Mouse (Mus musculus) embryonic facial prominence, embryonic 11.5 days (tissue): ENCODE results near the gene Brsk2. TPM values are rescaled to one million over a fixed set of nuclear protein-coding genes. Genes with fewer than 3 reads are reported as not detected.

Experiments used
- ATAC-seq: fragments of 200-750 bp; cut with Nextera tagmentation; replicated peaks from 2 replicates; pipeline ENCODE4 v1.8.0; 2017; ENCODE audit warnings: low read depth; ENCODE audit not compliant: insufficient number of reproducible peaks, low FRiP score, low TSS enrichment
- DNase-seq: peaks from one replicate; pipeline ENCODE4 v3.0.0-alpha.2; 2015; ENCODE audit warnings: low spot score
- H3K27ac ChIP-seq: fragments of 300-500 bp; sonication (generic); replicated peaks from 2 replicates; pipeline ENCODE4 v1.5.1; 2014; ENCODE audit warnings: mild to moderate bottlenecking, low read depth, low read length, control low read depth
- H3K27me3 ChIP-seq: fragments of 300-500 bp; sonication (generic); 2 replicates; pipeline ENCODE4 v1.6.1; 2014; ENCODE audit warnings: mild to moderate bottlenecking, low read length, moderate library complexity, mixed read lengths; ENCODE audit not compliant: control insufficient read depth, insufficient read depth
- H3K36me3 ChIP-seq: fragments of 300-500 bp; sonication (generic); replicated peaks from 2 replicates; pipeline ENCODE4 v1.6.1; 2014; ENCODE audit warnings: low read depth, mild to moderate bottlenecking, low read length, moderate library complexity, mixed read lengths; ENCODE audit not compliant: control insufficient read depth, insufficient read depth
- H3K4me1 ChIP-seq: fragments of 300-500 bp; sonication (generic); 2 replicates; pipeline ENCODE4 v1.6.1; 2014; ENCODE audit warnings: low read length, mixed read lengths; ENCODE audit not compliant: control insufficient read depth, insufficient read depth
- H3K4me2 ChIP-seq: fragments of 300-500 bp; sonication (generic); 2 replicates; pipeline ENCODE4 v1.6.1; 2014; ENCODE audit warnings: low read depth, mild to moderate bottlenecking, control low read depth, low read length, moderate library complexity
- H3K4me3 ChIP-seq: fragments of 300-500 bp; sonication (generic); 2 replicates; pipeline ENCODE4 v1.5.1; 2014; ENCODE audit warnings: low read depth, low read length, control low read depth
- H3K9ac ChIP-seq: fragments of 300-500 bp; sonication (generic); replicated peaks from 2 replicates; pipeline ENCODE4 v1.6.1; 2014; ENCODE audit warnings: mild to moderate bottlenecking, control low read depth, low read length
- H3K9me3 ChIP-seq: fragments of 300-500 bp; sonication (generic); replicated peaks from 2 replicates; pipeline ENCODE4 v1.6.1; 2016; ENCODE audit warnings: mild to moderate bottlenecking, low read length, inconsistent platforms, mixed read lengths; ENCODE audit not compliant: control insufficient read depth
- WGBS: fragments of 180-500 bp; shearing (Covaris S2); extraction: QIAGEN DNeasy Blood & Tissue Kit; methylation state at CpG from one replicate; pipeline ENCODE4 v1.1.7; 2014; 5-methylcytosine and 5-hydroxymethylcytosine counted together
- microRNA-seq: library from miRNA; unstranded; fragments of <30 nt; microRNA quantifications from one replicate; pipeline ENCODE4, GENCODE M21; 2016; ENCODE audit warnings: borderline number of aligned reads
- polyA plus RNA-seq: library from polyadenylated mRNA; unstranded; fragments of >200 nt; fragmentation: Nextera tagmentation; extraction: Ambion mirVana; gene quantifications from 2 replicates; pipeline ENCODE4 v1.2.1, GENCODE M21; 2014

Brsk2 gene
- polyA plus RNA-seq, 1 experiment from 2014 or later: 2.4 TPM

- no peak overlapping the region for H3K4me3 ChIP-seq
- H3K27me3 ChIP-seq: no peaks in the 10 kb centered on the region
- no peaks in the 10 kb centered on the region for H3K4me1 ChIP-seq
- no peaks in the 10 kb centered on the region for H3K36me3 ChIP-seq
- ATAC-seq: no peak
- no peak overlapping the region for H3K9ac ChIP-seq
- WGBS: 92% methylated on average over 3 of the region's 3 CpGs
- no peak overlapping the region for H3K4me2 ChIP-seq
- no peak overlapping the region for H3K27ac ChIP-seq
- no peaks in the 10 kb centered on the region for H3K9me3 ChIP-seq
- DNase-seq: no peak
These were observed 91.2 kb downstream of the Brsk2 start for GRCm38 (mm10) chr7:142040756-142041155.

GRCm38 (mm10) chr7:142045344-142045743 lies 95.8 kb downstream of the Brsk2 start:
- no peak for ATAC-seq
- WGBS: 61% methylated on average over 2 of the region's 2 CpGs
- H3K9ac ChIP-seq: no peak overlapping the region
- H3K27me3 ChIP-seq: no peaks in the 10 kb centered on the region
- no peaks in the 10 kb centered on the region for H3K9me3 ChIP-seq
- no peak overlapping the region for H3K4me2 ChIP-seq
- no peak overlapping the region for H3K27ac ChIP-seq
- H3K4me3 ChIP-seq: no peak overlapping the region
- no peak for DNase-seq
- no peaks in the 10 kb centered on the region for H3K4me1 ChIP-seq
- no peaks in the 10 kb centered on the region; the same call in 1 of the 2 replicates for H3K36me3 ChIP-seq

- Histone ChIP-seq H3K4me3 (no peak overlapping the region), H3K9me3 (no peaks in the 10 kb centered on the region), H3K4me2 (no peak overlapping the region), H3K9ac (no peak overlapping the region), H3K4me1 (no peaks in the 10 kb centered on the region), H3K27ac (no peak overlapping the region), H3K27me3 (no peaks in the 10 kb centered on the region), H3K36me3 (no peaks in the 10 kb centered on the region; the same call in 1 of the 2 replicates)
- DNase-seq: no peak
- 92% methylated on average over 1 of the region's 1 CpGs for WGBS
- no peak for ATAC-seq
These were observed 96.4 kb downstream of the Brsk2 start for GRCm38 (mm10) chr7:142045932-142046331.

GRCm38 (mm10) chr7:142050536-142050935 lies 101.0 kb downstream of the Brsk2 start:
- Histone ChIP-seq H3K4me1 (no peaks in the 10 kb centered on the region), H3K4me3 (no peak overlapping the region), H3K27ac (no peak overlapping the region), H3K9me3 (no peaks in the 10 kb centered on the region), H3K9ac (no peak overlapping the region), H3K27me3 (no peaks in the 10 kb centered on the region), H3K36me3 (no peaks in the 10 kb centered on the region; the same call in 1 of the 2 replicates), H3K4me2 (no peak overlapping the region)
- ATAC-seq (no peak), DNase-seq (no peak)

Small RNA genes within 50 kb of the gene (microRNA-seq; reads per million reads assigned to microRNA genes)
- gene Mir3104: not detected

Other genes starting within 250 kb of the Brsk2 start
- gene Muc5ac, start 160.8 kb upstream of the Brsk2 start, polyA plus RNA-seq: not detected in 2 replicates
- gene Muc5b, start 110.7 kb upstream of the Brsk2 start, polyA plus RNA-seq: not detected in 2 replicates
- gene Tollip, start 31.2 kb upstream of the Brsk2 start, polyA plus RNA-seq: 39.3 and 45.1 TPM in 2 replicates
- 60.2 and 62.9 TPM in 2 replicates for gene Mob2, start 111.3 kb downstream of the Brsk2 start, polyA plus RNA-seq
- 3.6 and 4.2 TPM in 2 replicates for gene Dusp8, start 146.1 kb downstream of the Brsk2 start, polyA plus RNA-seq
- not detected in 2 replicates for gene Gm45618, start 171.0 kb downstream of the Brsk2 start, polyA plus RNA-seq
- gene Gm39115, start 186.3 kb downstream of the Brsk2 start, polyA plus RNA-seq: not detected in 2 replicates
- not detected in 2 replicates for gene Gm45337, start 194.9 kb downstream of the Brsk2 start, polyA plus RNA-seq
- not detected in 2 replicates for gene Gm29735, start 207.4 kb downstream of the Brsk2 start, polyA plus RNA-seq
- gene Gm4553, start 216.0 kb downstream of the Brsk2 start, polyA plus RNA-seq: not detected in 2 replicates
- gene Krtap5-2, start 226.3 kb downstream of the Brsk2 start, polyA plus RNA-seq: not detected in 2 replicates
- not detected in 2 replicates for gene Gm10153, start 240.6 kb downstream of the Brsk2 start, polyA plus RNA-seq